Mouse (Mus musculus) MEL (cell line): Measurements from ENCODE around the gene Olfm4. TPM values are rescaled to one million over a fixed set of nuclear protein-coding genes. Genes with fewer than 3 reads are reported as not detected.

Source experiments
- DNase-seq: peaks from one replicate; pipeline ENCODE4 v3.0.0; 2011; ENCODE audit warnings: low read depth, low spot score
- H3K27ac ChIP-seq: 2 replicates; pipeline ENCODE4 v1.5.1; 2012; ENCODE audit warnings: low read depth, mild to moderate bottlenecking, control low read depth, low read length, moderate library complexity; ENCODE audit not compliant: control insufficient read depth
- H3K27me3 ChIP-seq, 2 experiments: fragments of 150-350 bp in 1 of 2; sonication (generic) in 1 of 2; 2 replicates each; pipeline ENCODE4 v1.6.1; 2012; ENCODE audit warnings: low read length in 2 of 2, mild to moderate bottlenecking in 2 of 2, improper control_type of control experiment in 1 of 2, moderate library complexity in 1 of 2; ENCODE audit not compliant: insufficient read depth in 2 of 2, control insufficient read depth in 1 of 2
- H3K36me3 ChIP-seq, 2 experiments: 2 replicates each; pipeline ENCODE4 v1.6.1; 2012 to 2014; ENCODE audit warnings: low read length in 2 of 2, improper control_type of control experiment in 1 of 2, inconsistent platforms in 1 of 2, mild to moderate bottlenecking in 1 of 2; ENCODE audit not compliant: insufficient read depth in 2 of 2, control insufficient read depth in 1 of 2
- H3K4me1 ChIP-seq, 2 experiments: fragments of 150-350 bp in 1 of 2; sonication (generic) in 1 of 2; 2 replicates each; pipeline ENCODE4 v1.6.1; 2012; ENCODE audit warnings: low read length in 2 of 2, improper control_type of control experiment in 1 of 2, mild to moderate bottlenecking in 1 of 2; ENCODE audit not compliant: insufficient read depth in 2 of 2, control insufficient read depth in 1 of 2
- H3K4me3 ChIP-seq, 2 experiments: fragments of 150-350 bp in 1 of 2; sonication (generic) in 1 of 2; 2 replicates each; pipeline ENCODE4 v1.5.1; 2012; ENCODE audit warnings: low read depth in 2 of 2, low read length in 2 of 2, mild to moderate bottlenecking in 2 of 2, moderate library complexity in 2 of 2, control low read depth in 1 of 2, improper control_type of control experiment in 1 of 2; ENCODE audit not compliant: control insufficient read depth in 1 of 2, insufficient read depth in 1 of 2
- H3K79me2 ChIP-seq: 2 replicates; pipeline ENCODE4 v1.6.1; 2012; ENCODE audit warnings: mild to moderate bottlenecking, low read length, moderate library complexity; ENCODE audit not compliant: control insufficient read depth, poor library complexity, insufficient read depth
- H3K9ac ChIP-seq: 2 replicates; pipeline ENCODE4 v1.6.1; 2012; ENCODE audit warnings: low read depth, mild to moderate bottlenecking, control low read depth, low read length, moderate library complexity; ENCODE audit not compliant: control insufficient read depth, poor library complexity, severe bottlenecking
- H3K9me3 ChIP-seq: fragments of 150-350 bp; sonication (generic); replicated peaks from 2 replicates; pipeline ENCODE4 v1.6.1; 2012; ENCODE audit warnings: mild to moderate bottlenecking, low read length, improper control_type of control experiment, moderate library complexity; ENCODE audit not compliant: insufficient read depth
- CHD1 ChIP-seq: IDR thresholded peaks from 2 replicates; pipeline ENCODE4 v1.6.1; 2012; ENCODE audit warnings: low read depth, mild to moderate bottlenecking, inconsistent platforms, low read length, improper control_type of control experiment
- CTCF ChIP-seq, 3 experiments: IDR thresholded peaks in 2 of 3; conservative IDR thresholded peaks in 1 of 3; 2 replicates each; pipeline ENCODE4 v1.5.1; 2011 to 2012; ENCODE audit warnings: low read length in 3 of 3, low read depth in 2 of 3, mild to moderate bottlenecking in 2 of 3, improper control_type of control experiment in 1 of 3, inconsistent platforms in 1 of 3, mixed read lengths in 1 of 3, moderate library complexity in 1 of 3; ENCODE audit not compliant: control insufficient read depth in 1 of 3, insufficient read depth in 1 of 3, poor library complexity in 1 of 3, severe bottlenecking in 1 of 3
- E2F4 ChIP-seq: IDR thresholded peaks from 2 replicates; pipeline ENCODE4 v1.6.1; 2011; ENCODE audit warnings: low read depth, low read length, improper control_type of control experiment, borderline replicate concordance
- ELF1 ChIP-seq: IDR thresholded peaks from 2 replicates; pipeline ENCODE4 v1.6.1; 2014; ENCODE audit warnings: low read depth, mild to moderate bottlenecking, inconsistent platforms, low read length, improper control_type of control experiment, moderate library complexity
- ETS1 ChIP-seq: IDR thresholded peaks from 2 replicates; pipeline ENCODE4 v1.6.1; 2012; ENCODE audit warnings: low read depth, mild to moderate bottlenecking, inconsistent platforms, low read length, improper control_type of control experiment, moderate library complexity
- GABPA ChIP-seq: IDR thresholded peaks from 2 replicates; pipeline ENCODE4 v1.6.1; 2012; ENCODE audit warnings: low read depth, mild to moderate bottlenecking, inconsistent platforms, low read length, improper control_type of control experiment, moderate library complexity
- KAT2A ChIP-seq: conservative IDR thresholded peaks from 2 replicates; pipeline ENCODE4 v1.6.1; 2012; ENCODE audit warnings: low read depth, low read length, improper control_type of control experiment, inconsistent platforms
- MAZ ChIP-seq: IDR thresholded peaks from 2 replicates; pipeline ENCODE4 v1.6.1; 2012; ENCODE audit warnings: low read depth, mild to moderate bottlenecking, inconsistent platforms, low read length, improper control_type of control experiment
- MYB ChIP-seq: IDR thresholded peaks from 2 replicates; pipeline ENCODE4 v1.6.1; 2011; ENCODE audit warnings: mild to moderate bottlenecking, low read depth, low read length, improper control_type of control experiment
- NELFE ChIP-seq: IDR thresholded peaks from 2 replicates; pipeline ENCODE4 v1.6.1; 2011; ENCODE audit warnings: low read depth, low read length, improper control_type of control experiment
- NRF1 ChIP-seq: IDR thresholded peaks from 2 replicates; pipeline ENCODE4 v1.6.1; 2014; ENCODE audit warnings: low read depth, mild to moderate bottlenecking, inconsistent platforms, low read length, improper control_type of control experiment, moderate library complexity; ENCODE audit not compliant: poor library complexity, insufficient read depth, severe bottlenecking
- RAD21 ChIP-seq: IDR thresholded peaks from 2 replicates; pipeline ENCODE4 v1.6.1; 2011; ENCODE audit warnings: mild to moderate bottlenecking, low read depth, low read length, improper control_type of control experiment
- RCOR1 ChIP-seq: IDR thresholded peaks from 2 replicates; pipeline ENCODE4 v1.6.1; 2012; ENCODE audit warnings: low read depth, mild to moderate bottlenecking, inconsistent platforms, low read length, improper control_type of control experiment
- SMC3 ChIP-seq: IDR thresholded peaks from 2 replicates; pipeline ENCODE4 v1.6.1; 2011; ENCODE audit warnings: low read depth, low read length, improper control_type of control experiment
- TAL1 ChIP-seq: IDR thresholded peaks from 2 replicates; pipeline ENCODE4 v1.6.1; 2012; ENCODE audit warnings: mild to moderate bottlenecking, inconsistent platforms, low read length, moderate library complexity, mixed read lengths
- TBP ChIP-seq: IDR thresholded peaks from 2 replicates; pipeline ENCODE4 v1.8.0; 2011; ENCODE audit warnings: low read depth, low read length, improper control_type of control experiment
- TCF12 ChIP-seq: IDR thresholded peaks from 2 replicates; pipeline ENCODE4 v1.6.1; 2014; ENCODE audit warnings: low read depth, mild to moderate bottlenecking, inconsistent platforms, low read length, improper control_type of control experiment, moderate library complexity
- UBTF ChIP-seq: IDR thresholded peaks from 2 replicates; pipeline ENCODE4 v1.6.1; 2012; ENCODE audit warnings: low read depth, mild to moderate bottlenecking, inconsistent platforms, low read length, improper control_type of control experiment, moderate library complexity, borderline replicate concordance; ENCODE audit not compliant: insufficient read depth
- USF1 ChIP-seq: IDR thresholded peaks from 2 replicates; pipeline ENCODE4 v1.6.1; 2014; ENCODE audit warnings: low read depth, mild to moderate bottlenecking, inconsistent platforms, low read length, improper control_type of control experiment, moderate library complexity
- USF2 ChIP-seq, 2 experiments: IDR thresholded peaks; 2 replicates each; pipeline ENCODE4 v1.6.1; 2011 to 2012; ENCODE audit warnings: improper control_type of control experiment in 2 of 2, low read length in 2 of 2, borderline replicate concordance in 1 of 2, inconsistent platforms in 1 of 2, low read depth in 1 of 2, mild to moderate bottlenecking in 1 of 2; ENCODE audit not compliant: insufficient read depth in 1 of 2
- ZC3H11A ChIP-seq: IDR thresholded peaks from 2 replicates; pipeline ENCODE4 v1.6.1; 2012; ENCODE audit warnings: low read depth, mild to moderate bottlenecking, inconsistent platforms, low read length, improper control_type of control experiment
- ZMIZ1 ChIP-seq: IDR thresholded peaks from 2 replicates; pipeline ENCODE4 v1.6.1; 2012; ENCODE audit warnings: low read depth, mild to moderate bottlenecking, inconsistent platforms, low read length, improper control_type of control experiment, moderate library complexity
- polyA plus RNA-seq, 2 experiments: library from polyadenylated mRNA; stranded (reverse) in 1 of 2; unstranded in 1 of 2; fragments of >175 nt in 1 of 2; fragments of >200 nt in 1 of 2; gene quantifications; 2 replicates each; pipeline versions ENCODE4 v1.2.1 to v1.2.4; 2012; ENCODE audit warnings: low replicate concordance in 2 of 2, low read depth in 1 of 2; ENCODE audit not compliant: insufficient read length in 2 of 2, insufficient read depth in 1 of 2, missing spikeins in 1 of 2
- total RNA-seq: library from RNA; depleted of rRNA; stranded (reverse); fragments of 300-350 nt; gene quantifications from 2 replicates; pipeline ENCODE4 v1.2.3, GENCODE M21; 2012

Olfm4 gene
- total and polyA plus RNA-seq, 3 experiments = not detected

- no peaks in the 10 kb centered on the region for H3K4me1 ChIP-seq
- H3K36me3 ChIP-seq = no peaks in the 10 kb centered on the region
- H3K27me3 ChIP-seq = no peaks in the 10 kb centered on the region
- H3K4me3 ChIP-seq = no peak overlapping the region
- DNase-seq = no peak
- H3K9me3 ChIP-seq = no peaks in the 10 kb centered on the region
- TF ChIP-seq TCF12 (no peak), ZMIZ1 (no peak), KAT2A (no peak), CHD1 (no peak), SMC3 (no peak), GABPA (no peak), MYB (no peak), TBP (no peak), CTCF (IDR thresholded peaks at IDR 0.05 in 2 of 3, conservative IDR thresholded peaks at IDR 0.05 in 1 of 3; ENCODE audit: control insufficient read depth in 1 of 3, insufficient read depth in 1 of 3, low read depth in 2 of 3, low read length in 3 of 3, poor library complexity in 1 of 3, severe bottlenecking in 1 of 3) (no peak), USF1 (no peak), TAL1 (no peak), NRF1 (no peak), USF2 (IDR thresholded peaks at IDR 0.05; ENCODE audit: borderline replicate concordance in 1 of 2, insufficient read depth in 1 of 2, low read depth in 1 of 2, low read length in 2 of 2) (no peak), NELFE (no peak), RAD21 (no peak), MAZ (no peak)
- TF ChIP-seq, all 39 proteins: peak for 0
- Histone ChIP-seq H3K9ac (no peak overlapping the region), H3K27ac (no peak overlapping the region), H3K79me2 (no peaks in the 10 kb centered on the region)
Observed at GRCm38 (mm10) chr14:79985696-79986095, 1.8 kb downstream of the Olfm4 start.

GRCm38 (mm10) chr14:79986831-79987230, 3.0 kb downstream of the Olfm4 start:
- Histone ChIP-seq H3K79me2 (no peaks in the 10 kb centered on the region), H3K4me1 (no peaks in the 10 kb centered on the region), H3K9me3 (no peaks in the 10 kb centered on the region), H3K36me3 (no peaks in the 10 kb centered on the region), H3K27me3 (no peaks in the 10 kb centered on the region), H3K27ac (no peak overlapping the region), H3K4me3 (no peak overlapping the region), H3K9ac (no peak overlapping the region)
- TF ChIP-seq TAL1 (no peak), ZC3H11A (no peak), RCOR1 (no peak), NELFE (no peak), UBTF (no peak), ETS1 (no peak), MYB (no peak), ELF1 (no peak), E2F4 (no peak)
- no peak for DNase-seq
